Mouse (Mus musculus) adrenal gland, postnatal 0 days (tissue): ENCODE measurements around the gene Olfr706. TPM values are rescaled to one million over a fixed set of nuclear protein-coding genes. Genes with fewer than 3 reads are reported as not detected.

Experiments
- polyA plus RNA-seq: library from polyadenylated mRNA; unstranded; fragments of >200 nt; fragmentation: Nextera tagmentation; extraction: Ambion mirVana; gene quantifications from 2 replicates; pipeline ENCODE4 v1.2.1, GENCODE M21; 2015

Olfr706 gene
- not detected in 2 replicates for polyA plus RNA-seq

DNA sequence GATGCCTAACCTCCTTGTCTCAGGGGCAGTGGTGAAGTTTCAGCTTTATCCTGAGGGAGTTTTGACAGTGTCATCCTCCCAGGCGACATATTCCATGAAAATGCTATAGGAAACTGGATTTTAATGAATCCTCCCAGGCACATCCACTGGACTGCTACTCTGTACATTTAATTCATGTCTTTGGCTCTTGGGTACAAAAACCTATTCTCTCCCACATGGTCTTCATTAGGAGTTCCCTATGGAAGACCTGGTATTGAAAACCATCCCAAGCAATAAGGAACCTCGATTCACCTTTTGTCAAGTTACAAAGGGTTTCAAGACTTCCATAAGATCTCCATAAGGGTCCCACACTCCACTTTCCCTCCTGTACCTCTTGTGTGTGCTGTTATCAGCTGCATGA lies at the start of gene Olfr706:
Gene Olfr706, minus strand, starts transcription at position 101 of the 400 bp plus-strand sequence.

DNA sequence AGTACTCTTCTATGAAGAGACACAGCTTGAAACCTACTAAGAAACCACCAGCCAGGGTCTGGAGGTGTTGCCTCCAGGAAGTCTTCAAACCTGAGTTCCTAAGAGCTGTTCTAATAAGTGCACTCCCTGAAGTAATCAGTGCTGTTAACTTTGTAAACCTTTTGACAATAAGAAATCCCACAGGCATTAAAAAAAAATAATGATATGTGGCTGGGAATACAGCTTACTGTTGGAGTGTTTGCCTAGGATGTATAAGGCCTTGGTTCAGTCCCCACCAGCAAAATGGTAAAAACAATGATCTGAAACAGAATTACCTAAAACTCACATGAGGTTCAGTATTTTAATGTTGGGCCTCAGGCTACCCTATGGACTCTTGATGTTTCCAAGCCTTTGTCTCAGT lies 44.2 kb upstream of the Olfr706 start, which contains the start of gene Olfr709-ps1:
Gene Olfr709-ps1, minus strand, starts transcription at position 101 of the 400 bp plus-strand sequence.

DNA sequence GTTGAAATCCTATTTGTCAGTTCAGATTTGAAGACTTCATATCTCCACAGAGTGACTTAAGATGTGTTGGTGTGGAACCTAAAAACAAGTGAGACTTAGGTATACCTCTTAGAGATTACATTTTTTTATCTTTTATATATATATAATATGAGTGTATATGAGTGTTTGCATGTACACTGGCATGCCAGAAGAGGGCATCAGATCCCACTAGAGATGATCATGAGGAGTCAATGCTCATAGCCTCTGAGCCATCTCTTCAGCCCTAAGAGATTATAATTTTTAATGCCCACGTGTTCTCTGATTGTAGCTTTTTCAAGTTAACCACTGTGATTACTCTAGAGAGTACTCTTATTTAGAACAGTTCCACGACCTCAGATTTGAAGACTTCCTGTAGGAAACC lies 19.7 kb upstream of the Olfr706 start, which contains the start of gene Olfr1532-ps1:
Gene Olfr1532-ps1, plus strand, starts transcription at position 326 of the 400 bp plus-strand sequence.

DNA sequence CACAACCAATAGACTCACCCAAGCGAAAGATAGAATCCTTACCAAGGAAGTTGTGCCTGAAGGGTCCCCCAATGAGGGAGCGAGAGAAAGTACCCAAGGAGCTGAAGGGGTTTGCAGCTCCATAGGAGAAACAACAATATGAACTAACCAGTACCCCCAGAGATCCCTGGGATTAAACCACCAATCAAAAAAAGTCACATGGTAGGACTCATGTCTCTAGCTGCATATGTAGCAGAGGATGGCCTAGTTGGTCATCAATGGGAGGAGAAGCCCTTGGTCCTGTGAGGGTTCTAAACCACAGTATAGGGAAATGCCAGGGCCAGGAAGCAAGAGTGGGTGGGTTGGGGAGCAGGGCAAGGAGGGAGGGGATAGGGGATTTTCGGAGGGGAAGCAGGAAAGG lies 13.2 kb upstream of the Olfr706 start, which contains the start of gene Olfr707:
Gene Olfr707, minus strand, starts transcription at position 101 of the 400 bp plus-strand sequence.

DNA sequence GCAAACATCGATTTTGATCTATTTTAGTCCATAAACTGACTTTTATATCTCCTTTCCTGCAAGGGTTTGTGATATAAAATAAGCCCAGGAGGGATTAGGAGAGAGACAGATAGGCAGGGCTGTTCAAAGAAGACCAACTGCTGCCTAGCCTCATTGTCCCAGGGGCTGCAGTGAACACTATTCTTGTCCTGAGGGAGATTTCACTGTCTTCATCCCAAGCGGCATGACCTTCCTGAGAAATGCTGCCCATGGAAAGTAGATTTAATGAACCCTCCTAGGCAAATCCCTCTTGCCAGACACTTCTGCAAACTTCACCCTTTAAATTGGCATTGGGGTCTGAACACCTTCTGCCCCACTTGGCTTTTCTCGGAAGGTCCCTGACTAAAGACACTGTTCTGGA lies 11.2 kb downstream of the Olfr706 start, which contains the start of gene Olfr705:
Gene Olfr705, minus strand, starts transcription at position 101 of the 400 bp plus-strand sequence.

DNA sequence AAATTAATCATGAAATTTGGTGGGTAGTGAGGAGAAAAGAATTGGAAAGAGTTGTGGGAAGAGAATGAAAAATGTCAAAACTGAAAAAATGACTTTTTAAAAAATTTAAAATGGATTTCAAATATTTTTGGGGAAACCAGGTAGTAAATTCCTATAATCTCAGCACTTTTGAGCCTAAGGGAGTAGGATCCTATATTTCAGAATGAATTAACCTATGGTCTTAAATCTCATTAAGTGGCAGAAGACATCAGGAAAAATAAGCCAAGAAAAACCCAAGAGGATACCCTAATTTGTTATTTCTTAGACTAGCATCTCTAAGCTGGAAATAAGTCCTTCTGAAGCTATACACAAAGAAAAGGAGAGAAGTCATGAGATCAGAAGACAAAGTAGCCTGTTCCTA lies 25.1 kb downstream of the Olfr706 start, which contains the start of gene Olfr704:
Gene Olfr704, plus strand, starts transcription at position 301 of the 400 bp plus-strand sequence.

DNA sequence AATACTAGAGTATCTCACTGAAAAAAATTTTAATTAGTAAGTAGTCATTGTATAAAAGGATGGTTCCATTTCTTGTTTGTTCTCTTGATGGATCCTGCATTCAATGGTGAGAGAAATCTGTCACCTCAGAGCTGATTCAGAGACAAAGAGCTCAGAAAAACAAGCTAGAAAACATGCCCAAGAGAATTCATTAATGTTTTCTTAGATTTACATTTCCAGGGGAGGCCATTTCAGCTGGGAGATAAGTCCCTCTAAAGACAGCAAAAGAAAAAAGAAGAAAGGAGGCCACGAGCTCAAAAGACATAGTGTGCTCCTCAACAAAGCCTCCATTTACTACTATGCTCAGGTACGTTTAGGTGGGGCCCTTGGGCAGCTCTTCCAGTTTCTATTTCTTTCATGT lies 44.9 kb downstream of the Olfr706 start, which contains the start of gene Olfr703:
Gene Olfr703, plus strand, starts transcription at position 301 of the 400 bp plus-strand sequence.

DNA sequence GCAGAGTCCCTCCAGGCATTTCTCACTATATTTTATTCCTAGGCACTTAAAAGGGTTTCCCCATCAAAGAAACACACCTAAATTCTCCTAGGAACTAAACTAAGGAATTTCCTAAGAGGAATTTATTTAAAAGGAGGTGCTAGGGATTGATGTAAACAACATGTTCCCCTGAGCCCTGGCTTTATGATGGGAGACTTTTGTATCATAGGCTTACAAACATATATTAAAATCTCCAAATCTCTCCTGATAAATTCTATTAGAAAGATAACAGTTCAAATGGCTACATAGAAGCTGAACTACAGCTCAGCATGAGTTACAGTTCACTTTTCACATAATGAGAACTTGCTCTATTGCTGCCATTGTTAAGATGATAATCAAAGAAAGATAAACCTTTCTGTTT lies 54.2 kb downstream of the Olfr706 start, which contains the start of gene Olfr702:
Gene Olfr702, minus strand, starts transcription at position 101 of the 400 bp plus-strand sequence.

Other genes with a start within 250 kb of the Olfr706 start
- not detected in 2 replicates for gene Olfr693, start 207.6 kb downstream of the Olfr706 start, polyA plus RNA-seq
- not detected in 2 replicates for gene Olfr694, start 196.3 kb downstream of the Olfr706 start, polyA plus RNA-seq
- gene Olfr695, start 171.8 kb downstream of the Olfr706 start, polyA plus RNA-seq, result not detected in 2 replicates
- not detected in 2 replicates for gene Olfr697, start 145.7 kb downstream of the Olfr706 start, polyA plus RNA-seq
- gene Olfr698, start 132.8 kb downstream of the Olfr706 start, polyA plus RNA-seq, result not detected in 2 replicates
- gene Olfr699, start 95.0 kb downstream of the Olfr706 start, polyA plus RNA-seq, result not detected in 2 replicates
- gene Olfr700, start 79.3 kb downstream of the Olfr706 start, polyA plus RNA-seq, result not detected in 2 replicates
- not detected in 2 replicates for gene Olfr701, start 74.0 kb downstream of the Olfr706 start, polyA plus RNA-seq
- gene Olfr702, start 54.3 kb downstream of the Olfr706 start, polyA plus RNA-seq, result not detected in 2 replicates
- not detected in 2 replicates for gene Olfr703, start 44.8 kb downstream of the Olfr706 start, polyA plus RNA-seq
- not detected in 2 replicates for gene Olfr704, start 25.0 kb downstream of the Olfr706 start, polyA plus RNA-seq
- gene Olfr705, start 11.3 kb downstream of the Olfr706 start, polyA plus RNA-seq, result not detected in 2 replicates
- not detected in 2 replicates for gene Olfr707, start 13.1 kb upstream of the Olfr706 start, polyA plus RNA-seq
- not detected in 2 replicates for gene Olfr1532-ps1, start 19.8 kb upstream of the Olfr706 start, polyA plus RNA-seq
- not detected in 2 replicates for gene Olfr709-ps1, start 44.1 kb upstream of the Olfr706 start, polyA plus RNA-seq
- not detected in 2 replicates for gene Olfr710, start 60.1 kb upstream of the Olfr706 start, polyA plus RNA-seq
- not detected in 2 replicates for gene Olfr6, start 75.8 kb upstream of the Olfr706 start, polyA plus RNA-seq
- gene Olfr711, start 87.3 kb upstream of the Olfr706 start, polyA plus RNA-seq, result not detected in 2 replicates
- not detected in 2 replicates for gene Olfr2, start 117.9 kb upstream of the Olfr706 start, polyA plus RNA-seq
- gene Olfr713, start 143.0 kb upstream of the Olfr706 start, polyA plus RNA-seq, result not detected in 2 replicates
- not detected in 2 replicates for gene Olfr714, start 182.8 kb upstream of the Olfr706 start, polyA plus RNA-seq
- gene Olfr17, start 205.1 kb upstream of the Olfr706 start, polyA plus RNA-seq, result not detected in 2 replicates
- not detected in 2 replicates for gene Olfr715b, start 222.2 kb upstream of the Olfr706 start, polyA plus RNA-seq
- gene Olfr715, start 242.9 kb upstream of the Olfr706 start, polyA plus RNA-seq, result not detected in 2 replicates